Mouse (Mus musculus) heart, embryonic 16.5 days (tissue): Measurements from ENCODE around the gene Adprhl1. TPM values are rescaled to one million over a fixed set of nuclear protein-coding genes. Genes with fewer than 3 reads are reported as not detected.
A peak's percentile ranks its signal among the peaks of the same experiment; 100 is the strongest.

Experiments
- ATAC-seq: fragments of 200-750 bp; cut with Nextera tagmentation; replicated peaks from 2 replicates; pipeline ENCODE4 v1.8.0; 2017; ENCODE audit warnings: moderate number of reproducible peaks; ENCODE audit not compliant: insufficient read depth, low FRiP score; ENCODE audit errors: extremely low read depth
- H3K27ac ChIP-seq: fragments of 300-500 bp; sonication (generic); 2 replicates; pipeline ENCODE4 v1.5.1; 2014; ENCODE audit warnings: mild to moderate bottlenecking, low read length, control low read depth, moderate library complexity
- H3K27me3 ChIP-seq: fragments of 300-500 bp; sonication (generic); 2 replicates; pipeline ENCODE4 v1.6.1; 2014; ENCODE audit warnings: low read length, mixed read lengths; ENCODE audit not compliant: control insufficient read depth, insufficient read depth
- H3K36me3 ChIP-seq: fragments of 300-500 bp; sonication (generic); 2 replicates; pipeline ENCODE4 v1.6.1; 2014; ENCODE audit not compliant: control insufficient read depth, insufficient read depth
- H3K4me1 ChIP-seq: fragments of 300-500 bp; sonication (generic); 2 replicates; pipeline ENCODE4 v1.6.1; 2014; ENCODE audit warnings: low read length, mixed read lengths; ENCODE audit not compliant: control insufficient read depth, insufficient read depth
- H3K4me2 ChIP-seq: fragments of 300-500 bp; sonication (generic); 2 replicates; pipeline ENCODE4 v1.6.1; 2014; ENCODE audit warnings: low read depth, mild to moderate bottlenecking, control low read depth, low read length
- H3K4me3 ChIP-seq: fragments of 300-500 bp; sonication (generic); 2 replicates; pipeline ENCODE4 v1.5.1; 2014; ENCODE audit warnings: mild to moderate bottlenecking, control low read depth, low read length
- H3K9ac ChIP-seq: fragments of 300-500 bp; sonication (generic); 2 replicates; pipeline ENCODE4 v1.6.1; 2014; ENCODE audit warnings: low read length, control low read depth
- H3K9me3 ChIP-seq: fragments of 300-500 bp; sonication (generic); replicated peaks from 2 replicates; pipeline ENCODE4 v1.6.1; 2016; ENCODE audit warnings: low read length; ENCODE audit not compliant: control insufficient read depth
- WGBS: fragments of 180-500 bp; shearing (Covaris S2); extraction: QIAGEN DNeasy Blood & Tissue Kit; methylation state at CpG from one replicate; pipeline ENCODE4 v1.1.7; 2014; 5-methylcytosine and 5-hydroxymethylcytosine counted together
- polyA plus RNA-seq: library from polyadenylated mRNA; unstranded; fragments of >200 nt; fragmentation: Nextera tagmentation; extraction: Ambion mirVana; gene quantifications from 2 replicates; pipeline ENCODE4 v1.2.1, GENCODE M21; 2015

Gene Adprhl1
- polyA plus RNA-seq = 250 and 252 TPM in 2 replicates

- ATAC-seq = peak; percentile 91
- peaks cover 21% of the 10 kb centered on the region for H3K4me1 ChIP-seq
- peaks cover 23% of the 10 kb centered on the region for H3K36me3 ChIP-seq
- H3K27me3 ChIP-seq = no peaks in the 10 kb centered on the region
- peak within 1 kb of the TSS; percentile 98 for H3K27ac ChIP-seq
- peak within 1 kb of the TSS; percentile 66 for H3K4me3 ChIP-seq
- WGBS = 14% methylated on average over 8 of the region's 8 CpGs
- peak within 1 kb of the TSS; percentile 78 for H3K9ac ChIP-seq
- no peaks in the 10 kb centered on the region for H3K9me3 ChIP-seq
- H3K4me2 ChIP-seq = peak within 1 kb of the TSS; percentile 62
Measured at GRCm38 (mm10) chr8:13254019-13254418, at the start of gene Adprhl1. Adprhl1 (minus strand) TSS chr8:13254162.

- 94% methylated on average over 7 of the region's 7 CpGs for WGBS
- Histone ChIP-seq H3K27ac (no peak overlapping the region), H3K4me2 (no peak overlapping the region), H3K9me3 (no peaks in the 10 kb centered on the region; the same call in 1 of the 2 replicates), H3K36me3 (peaks cover 39% of the 10 kb centered on the region), H3K27me3 (no peaks in the 10 kb centered on the region), H3K4me1 (no peaks in the 10 kb centered on the region), H3K9ac (no peak overlapping the region), H3K4me3 (no peak overlapping the region)
- no peak for ATAC-seq
Measured at GRCm38 (mm10) chr8:13301036-13301435, 47.1 kb upstream of the Adprhl1 start.

- H3K4me2 ChIP-seq = no peak overlapping the region
- peaks cover 42% of the 10 kb centered on the region for H3K36me3 ChIP-seq
- no peak overlapping the region for H3K9ac ChIP-seq
- H3K4me1 ChIP-seq = no peaks in the 10 kb centered on the region
- H3K27ac ChIP-seq = no peak overlapping the region
- H3K27me3 ChIP-seq = no peaks in the 10 kb centered on the region
- ATAC-seq = no peak
- H3K9me3 ChIP-seq = no peaks in the 10 kb centered on the region
- H3K4me3 ChIP-seq = no peak overlapping the region
- 97% methylated on average over 8 of the region's 8 CpGs for WGBS
Measured at GRCm38 (mm10) chr8:13299571-13299970, 45.6 kb upstream of the Adprhl1 start.

GRCm38 (mm10) chr8:13293677-13294470 lies 39.9 kb upstream of the Adprhl1 start:
- no peak overlapping the region for H3K27ac ChIP-seq
- no peak for ATAC-seq
- H3K4me2 ChIP-seq = no peak overlapping the region
- no peak overlapping the region for H3K4me3 ChIP-seq
- H3K4me1 ChIP-seq = peaks cover 4% of the 10 kb centered on the region
- H3K27me3 ChIP-seq = no peaks in the 10 kb centered on the region
- no peaks in the 10 kb centered on the region for H3K9me3 ChIP-seq
- no peak overlapping the region for H3K9ac ChIP-seq
- 89% methylated on average over 9 of the region's 9 CpGs for WGBS
- peaks cover 26% of the 10 kb centered on the region for H3K36me3 ChIP-seq

- Histone ChIP-seq H3K9me3 (no peaks in the 10 kb centered on the region), H3K27ac (no peak overlapping the region), H3K27me3 (no peaks in the 10 kb centered on the region), H3K9ac (no peak overlapping the region), H3K4me2 (no peak overlapping the region), H3K36me3 (peaks cover 24% of the 10 kb centered on the region), H3K4me1 (peaks cover 8% of the 10 kb centered on the region), H3K4me3 (no peak overlapping the region)
- no peak for ATAC-seq
- WGBS = 29% methylated on average over 9 of the region's 9 CpGs
Measured at GRCm38 (mm10) chr8:13292364-13292763, 38.4 kb upstream of the Adprhl1 start.

- peak overlapping the region; percentile 98 for H3K4me2 ChIP-seq
- H3K36me3 ChIP-seq = peaks cover 3% of the 10 kb centered on the region; the same call in 1 of the 2 replicates
- no peak for ATAC-seq
- peak overlapping the region; percentile 79 for H3K9ac ChIP-seq
- 5% methylated on average over 6 of the region's 6 CpGs for WGBS
- H3K27me3 ChIP-seq = no peaks in the 10 kb centered on the region
- peak overlapping the region; percentile 96; the same call in 1 of the 2 replicates for H3K27ac ChIP-seq
- H3K4me3 ChIP-seq = peak overlapping the region; percentile 92
- peaks cover 22% of the 10 kb centered on the region for H3K4me1 ChIP-seq
- H3K9me3 ChIP-seq = no peaks in the 10 kb centered on the region
Measured at GRCm38 (mm10) chr8:13288646-13289045, 34.7 kb upstream of the Adprhl1 start.

GRCm38 (mm10) chr8:13287692-13288623 lies 34.0 kb upstream of the Adprhl1 start, which contains the start of the genes Dcun1d2 and Tmco3:
Dcun1d2 (minus strand) TSS chr8:13288131.
Tmco3 (plus strand) TSS chr8:13288190.
- Histone ChIP-seq H3K27ac (peak within 1 kb of the TSS; percentile 96), H3K4me2 (peak within 1 kb of the TSS; percentile 98), H3K36me3 (peaks cover 6% of the 10 kb centered on the region; the same call in 1 of the 2 replicates), H3K27me3 (no peaks in the 10 kb centered on the region), H3K9me3 (no peaks in the 10 kb centered on the region), H3K4me1 (peaks cover 22% of the 10 kb centered on the region), H3K9ac (peak within 1 kb of the TSS; percentile 79), H3K4me3 (peak within 1 kb of the TSS; percentile 92)
- under 1% methylated on average over 79 of the region's 79 CpGs for WGBS
- peak; percentile 91 for ATAC-seq

GRCm38 (mm10) chr8:13287304-13287691 lies 33.3 kb upstream of the Adprhl1 start:
- Histone ChIP-seq H3K4me1 (peaks cover 27% of the 10 kb centered on the region), H3K27ac (peak overlapping the region; percentile 96), H3K9ac (peak overlapping the region; percentile 79), H3K4me2 (peak overlapping the region; percentile 98), H3K36me3 (0 out of 2 replicates have a peak, but pooled peaks cover 2% of the 10 kb centered on the region), H3K9me3 (no peaks in the 10 kb centered on the region), H3K27me3 (no peaks in the 10 kb centered on the region), H3K4me3 (peak overlapping the region; percentile 92)
- ATAC-seq = peak; percentile 82
- WGBS = 1% methylated on average over 34 of the region's 34 CpGs
